Mouse (Mus musculus) liver, embryonic 14.5 days (tissue): ENCODE measurements at regions not wholly inside any gene's neighbourhood (a gene's known extent, or its start where the extent isn't known, plus 50 kb on each side); places are given as distances from the start of the nearest gene placed in this dataset.

ENCODE experiments used
- ATAC-seq: fragments of 200-750 bp; cut with Nextera tagmentation; 2 replicates; pipeline ENCODE4 v1.8.0; 2017; ENCODE audit warnings: moderate number of reproducible peaks, mild to moderate bottlenecking, moderate library complexity; ENCODE audit not compliant: insufficient read depth
- DNase-seq, 3 experiments: peaks; one replicate each; pipeline ENCODE4 v3.0.0-alpha.2; 2012 to 2013; ENCODE audit warnings: low read depth in 3 of 3, low spot score in 3 of 3
- H3K27ac ChIP-seq: fragments of 300-500 bp; sonication (generic); 2 replicates; pipeline ENCODE4 v1.5.1; 2014; ENCODE audit warnings: moderate library complexity, mild to moderate bottlenecking, control low read depth, inconsistent platforms
- H3K27me3 ChIP-seq: fragments of 300-500 bp; sonication (generic); 2 replicates; pipeline ENCODE4 v1.6.1; 2014; ENCODE audit warnings: mild to moderate bottlenecking, low read length, moderate library complexity; ENCODE audit not compliant: control insufficient read depth, insufficient read depth
- H3K36me3 ChIP-seq: fragments of 300-500 bp; sonication (generic); replicated peaks from 2 replicates; pipeline ENCODE4 v1.6.1; 2014; ENCODE audit warnings: low read depth; ENCODE audit not compliant: control insufficient read depth, insufficient read depth
- H3K4me1 ChIP-seq, 2 experiments: fragments of 200-500 bp in 1 of 2; fragments of 300-500 bp in 1 of 2; sonication (generic) in 1 of 2; replicated peaks; 2 replicates each; pipeline ENCODE4 v1.6.1; 2012 to 2014; ENCODE audit warnings: antibody characterized with exemption in 1 of 2, inconsistent platforms in 1 of 2, low read length in 1 of 2; ENCODE audit not compliant: control insufficient read depth in 2 of 2, insufficient read depth in 2 of 2
- H3K4me2 ChIP-seq: fragments of 300-500 bp; sonication (generic); 2 replicates; pipeline ENCODE4 v1.6.1; 2014; ENCODE audit warnings: low read depth, mild to moderate bottlenecking, control low read depth, moderate library complexity
- H3K4me3 ChIP-seq, 2 experiments: fragments of 200-500 bp in 1 of 2; fragments of 300-500 bp in 1 of 2; sonication (generic) in 1 of 2; 2 replicates each; pipeline ENCODE4 v1.5.1; 2012 to 2014; ENCODE audit warnings: low read depth in 2 of 2, low read length in 2 of 2, mild to moderate bottlenecking in 2 of 2, control low read depth in 1 of 2, inconsistent platforms in 1 of 2, moderate library complexity in 1 of 2; ENCODE audit not compliant: insufficient read depth in 1 of 2
- H3K9ac ChIP-seq: fragments of 300-500 bp; sonication (generic); replicated peaks from 2 replicates; pipeline ENCODE4 v1.6.1; 2014; ENCODE audit warnings: mild to moderate bottlenecking, control low read depth, moderate library complexity
- H3K9me3 ChIP-seq: fragments of 300-500 bp; sonication (generic); 2 replicates; pipeline ENCODE4 v1.6.1; 2016; ENCODE audit warnings: low read length, mixed read lengths; ENCODE audit not compliant: control insufficient read depth
- CTCF ChIP-seq: IDR thresholded peaks from 2 replicates; pipeline ENCODE4 v1.5.1; 2016; ENCODE audit warnings: antibody characterized with exemption, low read depth, control low read depth
- EP300 ChIP-seq: IDR thresholded peaks from 2 replicates; pipeline ENCODE4 v1.6.1; 2016; ENCODE audit warnings: antibody characterized with exemption, low read depth
- WGBS: fragments of 180-500 bp; shearing (Covaris S2); extraction: QIAGEN DNeasy Blood & Tissue Kit; methylation state at CpG from one replicate; pipeline ENCODE4 v1.1.7; 2014; ENCODE audit not compliant: insufficient replicate concordance; 5-methylcytosine and 5-hydroxymethylcytosine counted together

GRCm38 (mm10) chr11:52493336-52493735 is 97.1 kb downstream of the 9530068E07Rik start:
- H3K9me3 ChIP-seq, result no peaks in the 10 kb centered on the region
- no peak overlapping the region for H3K9ac ChIP-seq
- DNase-seq (no peak), ATAC-seq (no peak)
- 61% methylated on average over 6 of the region's 6 CpGs for WGBS
- H3K27ac ChIP-seq, result no peak overlapping the region
- H3K27me3 ChIP-seq, result no peaks in the 10 kb centered on the region
- no peaks in the 10 kb centered on the region for H3K4me1 ChIP-seq
- H3K36me3 ChIP-seq, result no peaks in the 10 kb centered on the region
- H3K4me2 ChIP-seq, result no peak overlapping the region
- H3K4me3 ChIP-seq, result no peak overlapping the region
- TF ChIP-seq CTCF (no peak), EP300 (no peak)

- no peak overlapping the region for H3K9ac ChIP-seq
- 68% methylated on average over 3 of the region's 3 CpGs for WGBS
- no peak overlapping the region for H3K4me2 ChIP-seq
- H3K9me3 ChIP-seq, result no peaks in the 10 kb centered on the region
- no peaks in the 10 kb centered on the region for H3K4me1 ChIP-seq
- peak; percentile 59 for TF ChIP-seq CTCF
- no peak for TF ChIP-seq EP300
- no peak overlapping the region for H3K27ac ChIP-seq
- no peak overlapping the region for H3K4me3 ChIP-seq
- no peaks in the 10 kb centered on the region for H3K27me3 ChIP-seq
- H3K36me3 ChIP-seq, result no peaks in the 10 kb centered on the region
- ATAC-seq (no peak), DNase-seq (no peak)
Observed at GRCm38 (mm10) chr11:52496908-52497307, 100.7 kb downstream of the 9530068E07Rik start.

DNA sequence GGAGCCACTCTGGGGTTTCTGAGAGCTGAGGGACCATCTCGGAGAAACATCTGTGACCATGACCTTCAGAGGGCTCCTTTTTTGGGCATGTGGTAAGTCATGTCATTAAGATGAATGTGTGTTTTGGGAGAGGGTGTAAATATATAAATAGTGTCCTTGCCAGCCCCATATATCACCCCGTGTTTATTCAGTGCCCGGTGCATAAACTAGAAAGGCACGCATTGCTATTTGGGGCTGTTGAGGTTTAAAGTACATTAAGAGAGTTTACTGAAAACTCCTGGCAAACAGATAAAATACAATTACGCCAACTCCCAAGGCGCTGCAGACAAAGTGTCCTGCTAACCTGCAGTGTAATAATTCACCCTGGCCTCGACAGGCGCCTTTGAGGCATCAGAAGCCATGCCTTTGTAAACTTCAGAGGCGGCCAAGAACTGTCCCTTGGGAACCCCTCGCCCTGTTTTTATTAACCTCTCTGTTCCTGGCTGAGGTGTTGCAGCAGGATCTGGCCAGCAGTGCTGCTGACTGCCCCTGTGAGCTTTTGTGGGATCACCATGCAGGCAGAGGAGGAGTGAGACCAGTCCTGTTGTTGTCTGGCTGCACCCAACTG is 106.6 kb downstream of the 9530068E07Rik start:
- no peak overlapping the region for H3K4me3 ChIP-seq
- no peak overlapping the region for H3K27ac ChIP-seq
- no peaks in the 10 kb centered on the region for H3K9me3 ChIP-seq
- no peak overlapping the region for H3K4me2 ChIP-seq
- 37% methylated on average over 10 of the region's 10 CpGs for WGBS
- no peaks in the 10 kb centered on the region for H3K4me1 ChIP-seq
- H3K9ac ChIP-seq, result no peak overlapping the region
- no peaks in the 10 kb centered on the region for H3K27me3 ChIP-seq
- no peak for ATAC-seq
- TF ChIP-seq EP300, result no peak
- no peak for TF ChIP-seq CTCF
- H3K36me3 ChIP-seq, result no peaks in the 10 kb centered on the region
- no peak for DNase-seq

- Histone ChIP-seq H3K27me3 (no peaks in the 10 kb centered on the region), H3K4me2 (no peak overlapping the region), H3K4me1 (no peaks in the 10 kb centered on the region), H3K36me3 (no peaks in the 10 kb centered on the region), H3K9me3 (no peaks in the 10 kb centered on the region), H3K4me3 (no peak overlapping the region), H3K27ac (no peak overlapping the region), H3K9ac (no peak overlapping the region)
- no peak for DNase-seq
- 41% methylated on average over 4 of the region's 4 CpGs for WGBS
- no peak for ATAC-seq
- TF ChIP-seq EP300 (no peak), CTCF (no peak)
Observed at GRCm38 (mm10) chr11:52511831-52512297, 115.6 kb downstream of the 9530068E07Rik start.

DNA sequence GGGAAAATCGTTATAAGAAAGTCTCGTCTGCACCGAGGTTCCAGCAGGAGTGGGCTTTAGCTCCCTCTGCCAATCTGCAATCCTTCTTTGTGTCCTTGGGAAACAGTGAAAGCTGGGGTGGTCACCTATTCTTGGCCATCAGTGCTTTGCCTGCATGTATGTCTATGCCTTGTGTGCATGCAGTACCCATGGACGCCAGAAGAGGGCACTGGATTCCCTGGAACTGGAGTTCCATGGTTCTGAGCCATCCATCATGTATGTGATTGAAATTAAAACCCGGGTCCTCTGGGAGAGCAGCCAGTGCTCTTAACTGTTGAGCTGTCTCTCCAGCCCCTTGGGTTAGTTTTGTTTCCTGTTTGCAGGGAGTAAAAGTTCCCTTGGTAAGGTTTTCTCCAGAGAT is 121.1 kb downstream of the 9530068E07Rik start:
- no peaks in the 10 kb centered on the region for H3K4me1 ChIP-seq
- H3K4me2 ChIP-seq, result no peak overlapping the region
- H3K9me3 ChIP-seq, result no peaks in the 10 kb centered on the region
- 55% methylated on average over 5 of the region's 5 CpGs for WGBS
- H3K36me3 ChIP-seq, result no peaks in the 10 kb centered on the region
- H3K4me3 ChIP-seq, result no peak overlapping the region
- no peak overlapping the region for H3K27ac ChIP-seq
- peak; percentile 81 for TF ChIP-seq CTCF
- TF ChIP-seq EP300, result no peak
- ATAC-seq (no peak), DNase-seq (peak in 1 of 3 experiments; percentile 4)
- H3K9ac ChIP-seq, result no peak overlapping the region
- no peaks in the 10 kb centered on the region for H3K27me3 ChIP-seq
